8 mouse cellular contexts compared by ENCODE assay signal in the genomic region with DNA sequence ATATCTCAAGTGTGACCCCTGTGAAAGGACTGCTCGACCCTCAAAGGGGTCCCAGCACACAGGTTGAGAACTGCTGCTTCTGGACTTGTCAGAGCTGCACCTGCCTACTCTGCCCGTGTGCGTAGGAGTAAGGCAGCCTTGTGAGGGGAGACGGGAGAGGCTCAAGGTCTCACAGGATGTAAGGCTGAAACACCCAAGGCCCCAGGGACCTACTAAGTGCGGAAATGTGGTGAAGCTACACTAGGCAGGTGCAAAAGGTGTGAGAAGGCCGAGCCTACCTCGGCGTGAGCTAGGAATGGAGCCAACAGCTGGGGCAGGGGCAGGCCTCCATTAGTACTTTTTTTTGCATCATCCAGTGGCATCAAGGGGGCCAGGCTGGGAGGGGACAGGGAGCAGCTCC. TPM values are rescaled to one million over a fixed set of nuclear protein-coding genes. Genes with fewer than 3 reads are reported as not detected.
DNase-seq lines count a peak whose midpoint lies in the region; ATAC-seq and TF ChIP-seq lines count a peak whose summit lies in the region.
"Had no signal": no experiment of that assay in that cellular context is flagged by ENCODE, and none has a peak within 500 bp of the region (broad histone marks: within the 10 kb centered on the region; RNA-seq: fewer than 3 reads in every experiment).

No protein-coding gene starts in this region.

- ATAC-seq in hindbrain, embryonic 14.5 days (ENCODE audit: low FRiP score): no peak
- ATAC-seq in midbrain, embryonic 13.5 days: no peak

- H3K9me3 ChIP-seq in E14TG2a.4 (ENCODE audit: low read length): no peaks in the 10 kb centered on the region
- no peaks in the 10 kb centered on the region for H3K9me3 ChIP-seq in hindbrain, embryonic 14.5 days (ENCODE audit: control insufficient read depth, low read length)
- no peaks in the 10 kb centered on the region for H3K9me3 ChIP-seq in midbrain, embryonic 13.5 days

- peaks cover 36% of the 10 kb centered on the region for H3K36me3 ChIP-seq in E14TG2a.4 (ENCODE audit: insufficient read depth, low read length)
- peaks cover 34% of the 10 kb centered on the region for H3K36me3 ChIP-seq in hindbrain, embryonic 14.5 days (replicated peaks; ENCODE audit: control insufficient read depth, insufficient read depth)
- peaks cover 31% of the 10 kb centered on the region for H3K36me3 ChIP-seq in midbrain, embryonic 13.5 days

- peaks cover 27% of the 10 kb centered on the region for H3K27me3 ChIP-seq in E14TG2a.4 (ENCODE audit: insufficient read depth, low read length)
- H3K27me3 ChIP-seq in hindbrain, embryonic 14.5 days (ENCODE audit: control insufficient read depth, insufficient read depth, low read length): no peaks in the 10 kb centered on the region
- no peaks in the 10 kb centered on the region for H3K27me3 ChIP-seq in midbrain, embryonic 13.5 days

- peak; percentile 76 to 79 for DNase-seq in B cell, adult 2 months
- no peak for DNase-seq in hindbrain, embryonic 14.5 days (ENCODE audit: low spot score)
- DNase-seq in thymus, postnatal 25 days: peak; percentile 57
- no peak for DNase-seq in adrenal gland, postnatal 36 days
- no peak for DNase-seq in layer of hippocampus, adult 9-10 months (ENCODE audit: low spot score)

- H3K27ac ChIP-seq in hindbrain, embryonic 14.5 days: 0 out of 2 replicates have a peak overlapping the region, but pooled peaks have one; percentile 51
- peak overlapping the region; percentile 68; the same call in 1 of the 2 replicates for H3K27ac ChIP-seq in midbrain, embryonic 13.5 days

- peak overlapping the region; percentile 28; the same call in 1 of the 2 replicates for H3K9ac ChIP-seq in hindbrain, embryonic 14.5 days
- peak overlapping the region; percentile 64 for H3K9ac ChIP-seq in midbrain, embryonic 13.5 days (replicated peaks)

- H3K4me2 ChIP-seq in hindbrain, embryonic 14.5 days (replicated peaks): peak overlapping the region; percentile 50
- peak overlapping the region; percentile 57 for H3K4me2 ChIP-seq in midbrain, embryonic 13.5 days (replicated peaks)

- no peak for TF ChIP-seq CTCF in E14TG2a.4 (conservative IDR thresholded peaks at IDR 0.05; ENCODE audit: low read length)

- 0 out of 2 replicates have a peak overlapping the region, but pooled peaks have one; percentile 29 for H3K4me3 ChIP-seq in E14TG2a.4 (replicated peaks; ENCODE audit: low read length)
- peak overlapping the region; percentile 31 for H3K4me3 ChIP-seq in hindbrain, embryonic 14.5 days (replicated peaks; ENCODE audit: low read length)
- H3K4me3 ChIP-seq in midbrain, embryonic 13.5 days (replicated peaks): peak overlapping the region; percentile 38; the same call in 1 of the 2 replicates

- peaks cover 77% of the 10 kb centered on the region for H3K4me1 ChIP-seq in E14TG2a.4 (replicated peaks; ENCODE audit: low read depth, low read length)
- H3K4me1 ChIP-seq in hindbrain, embryonic 14.5 days (replicated peaks; ENCODE audit: control insufficient read depth, insufficient read depth, low read length): peaks cover 12% of the 10 kb centered on the region
- H3K4me1 ChIP-seq in midbrain, embryonic 13.5 days (replicated peaks): peaks cover 15% of the 10 kb centered on the region

- 76% methylated on average over 8 of the region's 8 CpGs for WGBS in hindbrain, embryonic 14.5 days
- WGBS in midbrain, embryonic 13.5 days: 80% methylated on average over 8 of the region's 8 CpGs

RNA-seq across cellular contexts. Expression of gene Sipa1, which starts 1.2 kb away (rescaled TPM):
- 12.7 and 16.2 TPM in 2 replicates for polyA plus RNA-seq in hindbrain, embryonic 14.5 days (2014; fragmentation: Nextera tagmentation; extraction: Ambion mirVana)
- 10.8 and 14.1 TPM in 2 replicates for polyA plus RNA-seq in midbrain, embryonic 13.5 days (2015; fragmentation: Nextera tagmentation; extraction: Ambion mirVana)
- 10 to 100 TPM; 40.5 to 57.2 TPM for total RNA-seq in adrenal gland, postnatal 36 days (2021)

RNA-seq across cellular contexts. Expression of gene Rela, which starts 25.0 kb away (rescaled TPM):
- 30.2 and 31.0 TPM in 2 replicates for polyA plus RNA-seq in hindbrain, embryonic 14.5 days (2014; fragmentation: Nextera tagmentation; extraction: Ambion mirVana)
- 30.9 and 35.4 TPM in 2 replicates for polyA plus RNA-seq in midbrain, embryonic 13.5 days (2015; fragmentation: Nextera tagmentation; extraction: Ambion mirVana)
- 10 to 100 TPM; 85.7 to 86.4 TPM for total RNA-seq in adrenal gland, postnatal 36 days (2021)

RNA-seq across cellular contexts. Expression of gene Map3k11, which starts 26.2 kb away (rescaled TPM):
- polyA plus RNA-seq in hindbrain, embryonic 14.5 days (2014; fragmentation: Nextera tagmentation; extraction: Ambion mirVana): 11.4 and 11.5 TPM in 2 replicates
- 11.4 and 15.1 TPM in 2 replicates for polyA plus RNA-seq in midbrain, embryonic 13.5 days (2015; fragmentation: Nextera tagmentation; extraction: Ambion mirVana)
- 10 to 100 TPM; 44.7 to 45.8 TPM for total RNA-seq in adrenal gland, postnatal 36 days (2021)

RNA-seq across cellular contexts. Expression of gene Pcnx3, which starts 26.4 kb away (rescaled TPM):
- 28.3 and 32.1 TPM in 2 replicates for polyA plus RNA-seq in hindbrain, embryonic 14.5 days (2014; fragmentation: Nextera tagmentation; extraction: Ambion mirVana)
- polyA plus RNA-seq in midbrain, embryonic 13.5 days (2015; fragmentation: Nextera tagmentation; extraction: Ambion mirVana): 25.6 and 29.1 TPM in 2 replicates
- total RNA-seq in adrenal gland, postnatal 36 days (2021): 100 to 1,000 TPM in 1 of 2 experiments, 10 to 100 TPM in 1; 89.5 to 108 TPM

RNA-seq across cellular contexts. Expression of gene Kcnk7, which starts 41.9 kb away (rescaled TPM):
- polyA plus RNA-seq in hindbrain, embryonic 14.5 days (2014; fragmentation: Nextera tagmentation; extraction: Ambion mirVana): 0.36 TPM in 1 of 2 replicates, not detected in the other
- 0.15 TPM in 1 of 2 replicates, not detected in the other for polyA plus RNA-seq in midbrain, embryonic 13.5 days (2015; fragmentation: Nextera tagmentation; extraction: Ambion mirVana)
- not detected for total RNA-seq in adrenal gland, postnatal 36 days (2021)
- total RNA-seq: common myeloid progenitor, adult 5-6 weeks had no signal

Comparison
In these comparisons a context has a peak if more than half of its experiments do, and no peak if none do; other contexts are left out.
1. DNase-seq: peak in B cell, adult 2 months (2 of 2) and thymus, postnatal 25 days (single experiment); none in hindbrain, embryonic 14.5 days (single experiment), adrenal gland, postnatal 36 days (0 of 2) and layer of hippocampus, adult 9-10 months (single experiment).
2. Peak in every context shown above with its lines, with median percentiles within 50 percentile points of each other: H3K4me3 ChIP-seq.